ENCODE assay signal across 8 mouse cellular contexts in genomic region chr10:59799303-59800044, GRCm38 (mm10).
DNase-seq lines count a peak whose midpoint lies in the region; ATAC-seq and TF ChIP-seq lines count a peak whose summit lies in the region.

No protein-coding gene starts in this region.

- no peak overlapping the region for H3K4me3 ChIP-seq in kidney, adult 2 months (ENCODE audit: insufficient read depth, low read depth, low read length)

- TF ChIP-seq CTCF in kidney, adult 2 months (conservative IDR thresholded peaks at IDR 0.05; ENCODE audit: insufficient read depth, insufficient read length, low read depth, low read length): no peak
- no peak for TF ChIP-seq CTCF in brain, embryonic 14.5 days (IDR thresholded peaks at IDR 0.05; ENCODE audit: borderline replicate concordance, extremely low read depth, insufficient read depth, insufficient read length)

- WGBS in kidney, adult 2 months: 73% methylated on average over 13 of the region's 13 CpGs

- DNase-seq in kidney, adult 2 months: peak; percentile 33
- no peak for DNase-seq in kidney, adult 18-20 months
- peak; percentile 59 for DNase-seq in brain, embryonic 14.5 days (ENCODE audit: low read depth)
- DNase-seq in heart, postnatal 4 days: peak; percentile 55
- no peak for DNase-seq in cerebellum, adult 8-10 months

- H3K36me3 ChIP-seq in kidney, adult 2 months (ENCODE audit: control insufficient read depth, insufficient read depth, low read length): no peaks in the 10 kb centered on the region

- TF ChIP-seq POLR2A in kidney, adult 2 months (IDR thresholded peaks at IDR 0.05; ENCODE audit: low read depth, low read length): no peak
- no peak for TF ChIP-seq POLR2A in brain, embryonic 14.5 days (IDR thresholded peaks at IDR 0.05; ENCODE audit: borderline replicate concordance, extremely low read depth, insufficient read depth, insufficient read length, poor library complexity, severe bottlenecking)

- H3K27ac ChIP-seq in kidney, adult 2 months (ENCODE audit: insufficient read depth, low read depth, low read length): no peak overlapping the region

- no peaks in the 10 kb centered on the region for H3K4me1 ChIP-seq in kidney, adult 2 months (ENCODE audit: control insufficient read depth, insufficient read depth, low read length)

- ATAC-seq in megakaryocyte-erythroid progenitor cell, adult 5-6 weeks (replicated peaks; ENCODE audit: low FRiP score, low TSS enrichment, poor library complexity, severe bottlenecking): 0 out of 2 replicates have a peak, but pooled peaks have one; percentile 20
- no peak for ATAC-seq in CD4-positive, CD25-positive, alpha-beta regulatory T cell, adult 4 months
- no peak for ATAC-seq in granulocyte monocyte progenitor cell, adult 5-6 weeks (replicated peaks; ENCODE audit: poor library complexity, severe bottlenecking)

- H3K27me3 ChIP-seq in kidney, adult 2 months (replicated peaks; ENCODE audit: control insufficient read depth, insufficient read depth, low read length): no peaks in the 10 kb centered on the region

Comparison
In these comparisons a context has a peak if more than half of its experiments do, and no peak if none do; other contexts are left out.
1. DNase-seq: peak in kidney, adult 2 months (single experiment), brain, embryonic 14.5 days (single experiment) and heart, postnatal 4 days (single experiment); none in kidney, adult 18-20 months (single experiment) and cerebellum, adult 8-10 months (single experiment).